ENCODE assay signal across 9 mouse cellular contexts in genomic region chr2:179307286-179307931, GRCm38 (mm10).
DNase-seq lines count a peak whose midpoint lies in the region; ATAC-seq and TF ChIP-seq lines count a peak whose summit lies in the region.
"Had no signal": no experiment of that assay in that cellular context is flagged by ENCODE, and none has a peak within 500 bp of the region (broad histone marks: within the 10 kb centered on the region; RNA-seq: fewer than 3 reads in every experiment).

No protein-coding gene starts in this region.

- ATAC-seq in kidney, postnatal 0 days (replicated peaks; ENCODE audit: low FRiP score, low read depth): no peak
- ATAC-seq in hindbrain, embryonic 12.5 days (ENCODE audit: low FRiP score): peak; percentile 78; the same call in 1 of the 2 replicates
- ATAC-seq in midbrain, postnatal 0 days (ENCODE audit: low FRiP score): peak; percentile 82

- no peak overlapping the region for H3K9ac ChIP-seq in kidney, postnatal 0 days (ENCODE audit: low read depth, low read length)
- H3K9ac ChIP-seq in hindbrain, embryonic 12.5 days: 0 out of 2 replicates have a peak overlapping the region, but pooled peaks have one; percentile 9
- no peak overlapping the region for H3K9ac ChIP-seq in midbrain, postnatal 0 days (replicated peaks; ENCODE audit: low read length, poor library complexity, severe bottlenecking)
- H3K9ac ChIP-seq: liver, embryonic 15.5 days had no signal

- no peaks in the 10 kb centered on the region for H3K36me3 ChIP-seq in kidney, postnatal 0 days (ENCODE audit: insufficient read depth, low read length)
- no peaks in the 10 kb centered on the region for H3K36me3 ChIP-seq in hindbrain, embryonic 12.5 days
- no peaks in the 10 kb centered on the region for H3K36me3 ChIP-seq in midbrain, postnatal 0 days (ENCODE audit: insufficient read depth, low read length)
- H3K36me3 ChIP-seq: liver, embryonic 15.5 days had no signal

- no peak overlapping the region for H3K4me3 ChIP-seq in kidney, postnatal 0 days (replicated peaks; ENCODE audit: low read depth, low read length)
- no peak overlapping the region for H3K4me3 ChIP-seq in hindbrain, embryonic 12.5 days
- H3K4me3 ChIP-seq in midbrain, postnatal 0 days (ENCODE audit: low read depth, low read length): no peak overlapping the region
- H3K4me3 ChIP-seq: liver, embryonic 15.5 days had no signal

- H3K9me3 ChIP-seq in kidney, postnatal 0 days (replicated peaks; ENCODE audit: low read length): no peaks in the 10 kb centered on the region
- H3K9me3 ChIP-seq in hindbrain, embryonic 12.5 days (replicated peaks): no peaks in the 10 kb centered on the region
- no peaks in the 10 kb centered on the region for H3K9me3 ChIP-seq in midbrain, postnatal 0 days (ENCODE audit: low read length)
- H3K9me3 ChIP-seq: liver, embryonic 15.5 days had no signal

- 0 out of 2 replicates have a peak, but pooled peaks cover 6% of the 10 kb centered on the region for H3K4me1 ChIP-seq in kidney, postnatal 0 days (replicated peaks; ENCODE audit: insufficient read depth, low read length)
- peaks cover 24% of the 10 kb centered on the region for H3K4me1 ChIP-seq in hindbrain, embryonic 12.5 days
- peaks cover 14% of the 10 kb centered on the region for H3K4me1 ChIP-seq in midbrain, postnatal 0 days (ENCODE audit: insufficient read depth, low read length)
- H3K4me1 ChIP-seq: liver, embryonic 15.5 days had no signal

- H3K4me2 ChIP-seq in kidney, postnatal 0 days (ENCODE audit: low read length): no peak overlapping the region
- H3K4me2 ChIP-seq in hindbrain, embryonic 12.5 days (replicated peaks): 0 out of 2 replicates have a peak overlapping the region, but pooled peaks have one; percentile 4
- H3K4me2 ChIP-seq in midbrain, postnatal 0 days (ENCODE audit: low read depth, low read length, poor library complexity, severe bottlenecking): no peak overlapping the region
- H3K4me2 ChIP-seq: liver, embryonic 15.5 days had no signal

- no peaks in the 10 kb centered on the region for H3K27me3 ChIP-seq in kidney, postnatal 0 days (ENCODE audit: insufficient read depth, low read length)
- peaks cover 43% of the 10 kb centered on the region for H3K27me3 ChIP-seq in hindbrain, embryonic 12.5 days
- H3K27me3 ChIP-seq in midbrain, postnatal 0 days (ENCODE audit: insufficient read depth, low read length): no peaks in the 10 kb centered on the region
- H3K27me3 ChIP-seq: liver, embryonic 15.5 days had no signal

- WGBS in kidney, postnatal 0 days: 15% methylated on average over 11 of the region's 11 CpGs
- WGBS in hindbrain, embryonic 12.5 days: 3% methylated on average over 11 of the region's 11 CpGs
- 6% methylated on average over 11 of the region's 11 CpGs for WGBS in midbrain, postnatal 0 days

- DNase-seq in kidney, postnatal 0 days (ENCODE audit: low spot score): peak; percentile 49
- no peak for DNase-seq in kidney, adult 18-20 months
- DNase-seq in embryo, embryonic 9.5 days (ENCODE audit: extremely low spot score): peak; percentile 77
- peak; percentile 64 for DNase-seq in midbrain, postnatal 0 days (ENCODE audit: low spot score)
- DNase-seq in ovary, adult 18-20 months (ENCODE audit: low spot score): no peak
- DNase-seq in testis, postnatal 14 days (ENCODE audit: low spot score): no peak
- DNase-seq in MN1 (ENCODE audit: low spot score): no peak

- TF ChIP-seq CTCF in kidney, postnatal 0 days (IDR thresholded peaks at IDR 0.05; ENCODE audit: low read depth): no peak
- TF ChIP-seq CTCF in midbrain, postnatal 0 days (IDR thresholded peaks at IDR 0.05): peak; percentile 38

- H3K27ac ChIP-seq in kidney, postnatal 0 days: no peak overlapping the region
- H3K27ac ChIP-seq in hindbrain, embryonic 12.5 days: no peak overlapping the region
- H3K27ac ChIP-seq in midbrain, postnatal 0 days (ENCODE audit: low read depth, low read length): peak overlapping the region; percentile 68
- H3K27ac ChIP-seq: liver, embryonic 15.5 days had no signal

Comparison
In these comparisons a context has a peak if more than half of its experiments do, and no peak if none do; other contexts are left out.
1. DNase-seq: peak in kidney, postnatal 0 days (single experiment), embryo, embryonic 9.5 days (single experiment) and midbrain, postnatal 0 days (single experiment); none in kidney, adult 18-20 months (single experiment), ovary, adult 18-20 months (single experiment), testis, postnatal 14 days (single experiment) and MN1 (single experiment).